ENCODE assay signal across 8 mouse cellular contexts in genomic region chr7:143757027-143757390, GRCm38 (mm10). TPM values are rescaled to one million over a fixed set of nuclear protein-coding genes. Genes with fewer than 3 reads are reported as not detected.
A peak's percentile ranks its signal among the peaks of the same experiment; 100 is the strongest.
DNase-seq lines count a peak whose midpoint lies in the region; ATAC-seq and TF ChIP-seq lines count a peak whose summit lies in the region.

No protein-coding gene starts in this region.

- under 1% methylated on average over 12 of the region's 15 CpGs for WGBS in limb, embryonic 14.5 days
- WGBS in midbrain, embryonic 16.5 days, result 4% methylated on average over 15 of the region's 15 CpGs

- no peak for TF ChIP-seq POLR2A in limb, embryonic 14.5 days (IDR thresholded peaks at IDR 0.05; ENCODE audit: borderline replicate concordance, extremely low read depth, insufficient read depth, insufficient read length)

- H3K27ac ChIP-seq in limb, embryonic 14.5 days (replicated peaks; ENCODE audit: low read depth, low read length), result no peak overlapping the region
- no peak overlapping the region for H3K27ac ChIP-seq in midbrain, embryonic 16.5 days (ENCODE audit: low read length)

- no peaks in the 10 kb centered on the region for H3K27me3 ChIP-seq in limb, embryonic 14.5 days (ENCODE audit: control insufficient read depth, insufficient read depth, low read length)
- H3K27me3 ChIP-seq in midbrain, embryonic 16.5 days (ENCODE audit: control insufficient read depth, insufficient read depth, low read depth, low read length), result peaks cover 12% of the 10 kb centered on the region

- peak; percentile 76 for DNase-seq in ovary, postnatal 36 days (ENCODE audit: low spot score)
- DNase-seq in ovary, postnatal 10 days (ENCODE audit: low spot score), result no peak
- DNase-seq in embryo, embryonic 11 days, result peak; percentile 92
- peak; percentile 99 for DNase-seq in heart, adult 11 months
- DNase-seq in kidney, adult 11 months, result peak; percentile 80
- DNase-seq in limb, embryonic 14.5 days (ENCODE audit: low spot score), result peak; percentile 82
- DNase-seq in spleen, postnatal 4 days (ENCODE audit: low spot score in 2 of 2), result peak; percentile 66 to 76

- peak overlapping the region; percentile 79 for H3K4me2 ChIP-seq in limb, embryonic 14.5 days (replicated peaks; ENCODE audit: low read depth, low read length, severe bottlenecking)
- peak overlapping the region; percentile 94 for H3K4me2 ChIP-seq in midbrain, embryonic 16.5 days (ENCODE audit: low read length)

- H3K9me3 ChIP-seq in limb, embryonic 14.5 days (ENCODE audit: control insufficient read depth, low read length), result no peaks in the 10 kb centered on the region
- H3K9me3 ChIP-seq in midbrain, embryonic 16.5 days (replicated peaks; ENCODE audit: control insufficient read depth, low read length, poor library complexity, severe bottlenecking), result no peaks in the 10 kb centered on the region

- H3K36me3 ChIP-seq in limb, embryonic 14.5 days (ENCODE audit: control insufficient read depth, insufficient read depth, low read length), result no peaks in the 10 kb centered on the region
- no peaks in the 10 kb centered on the region for H3K36me3 ChIP-seq in midbrain, embryonic 16.5 days (ENCODE audit: control insufficient read depth, insufficient read depth, low read length)

- peak; percentile 91 for ATAC-seq in limb, embryonic 14.5 days (ENCODE audit: low FRiP score, low read depth)
- ATAC-seq in midbrain, embryonic 16.5 days, result peak; percentile 89

- H3K4me3 ChIP-seq in limb, embryonic 14.5 days (replicated peaks; ENCODE audit: low read length), result peak overlapping the region; percentile 39
- peak overlapping the region; percentile 44 for H3K4me3 ChIP-seq in midbrain, embryonic 16.5 days (ENCODE audit: low read depth, low read length)

- H3K4me1 ChIP-seq in limb, embryonic 14.5 days (ENCODE audit: control insufficient read depth, insufficient read depth, low read length), result 0 out of 2 replicates have a peak, but pooled peaks cover 8% of the 10 kb centered on the region
- H3K4me1 ChIP-seq in midbrain, embryonic 16.5 days (ENCODE audit: control insufficient read depth, insufficient read depth, low read length), result peaks cover 7% of the 10 kb centered on the region; the same call in 1 of the 2 replicates

- H3K9ac ChIP-seq in limb, embryonic 14.5 days (ENCODE audit: low read depth, low read length, severe bottlenecking), result peak overlapping the region; percentile 49
- peak overlapping the region; percentile 48 for H3K9ac ChIP-seq in midbrain, embryonic 16.5 days (ENCODE audit: low read depth, low read length)

RNA-seq across cellular contexts. Expression of gene Osbpl5, which starts 0.2 kb away (rescaled TPM):
- polyA plus RNA-seq in limb, embryonic 14.5 days (2012; rRNA removed), result 60.4 and 70.7 TPM in 2 replicates
- 51.3 and 52.4 TPM in 2 replicates for polyA plus RNA-seq in limb, embryonic 14.5 days (2014; fragmentation: Nextera tagmentation; extraction: Ambion mirVana)
- 43.8 and 44.1 TPM in 2 replicates for polyA plus RNA-seq in midbrain, embryonic 16.5 days (2015; fragmentation: Nextera tagmentation; extraction: Ambion mirVana)

RNA-seq across cellular contexts. Expression of gene Mrgprg, which starts 9.8 kb away (rescaled TPM):
- not detected in 2 replicates for polyA plus RNA-seq in limb, embryonic 14.5 days (2012; rRNA removed)
- polyA plus RNA-seq in limb, embryonic 14.5 days (2014; fragmentation: Nextera tagmentation; extraction: Ambion mirVana), result not detected in 2 replicates
- polyA plus RNA-seq in midbrain, embryonic 16.5 days (2015; fragmentation: Nextera tagmentation; extraction: Ambion mirVana), result not detected in 2 replicates

RNA-seq across cellular contexts. Expression of gene Mrgpre, which starts 27.3 kb away (rescaled TPM):
- polyA plus RNA-seq in limb, embryonic 14.5 days (2012; rRNA removed), result 2.1 and 3.0 TPM in 2 replicates
- 1.5 and 1.9 TPM in 2 replicates for polyA plus RNA-seq in limb, embryonic 14.5 days (2014; fragmentation: Nextera tagmentation; extraction: Ambion mirVana)
- polyA plus RNA-seq in midbrain, embryonic 16.5 days (2015; fragmentation: Nextera tagmentation; extraction: Ambion mirVana), result 11.4 and 14.1 TPM in 2 replicates
